Mouse (Mus musculus): Measurements from ENCODE around the gene 1700001O22Rik. TPM values are rescaled to one million over a fixed set of nuclear protein-coding genes. Genes with fewer than 3 reads are reported as not detected.

1700001O22Rik gene
- polyA plus RNA-seq, 1 experiment: not detected

DNA sequence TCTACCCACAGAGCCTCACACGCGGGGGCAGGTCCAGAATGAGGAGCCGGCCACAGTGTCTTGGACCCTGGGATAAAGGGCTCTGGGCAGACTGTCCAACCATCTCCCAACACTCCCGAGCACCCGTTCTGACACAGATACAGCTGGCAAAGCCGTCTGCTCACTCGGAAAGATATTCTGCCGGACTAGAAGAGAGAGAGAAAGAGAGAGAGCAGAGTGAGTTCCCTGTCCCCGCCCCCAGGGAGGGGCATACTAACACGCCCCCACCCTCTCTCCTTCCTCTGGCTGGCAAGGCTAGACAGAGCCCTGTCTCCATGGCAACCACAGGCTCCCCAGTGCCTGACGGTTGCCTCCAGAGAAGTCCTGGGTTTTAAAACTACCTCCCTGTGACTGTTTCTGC lies 7.1 kb downstream of the 1700001O22Rik start:
- TF ChIP-seq GATA1 (IDR thresholded peaks at IDR 0.05; ENCODE audit: low read length): no peak

DNA sequence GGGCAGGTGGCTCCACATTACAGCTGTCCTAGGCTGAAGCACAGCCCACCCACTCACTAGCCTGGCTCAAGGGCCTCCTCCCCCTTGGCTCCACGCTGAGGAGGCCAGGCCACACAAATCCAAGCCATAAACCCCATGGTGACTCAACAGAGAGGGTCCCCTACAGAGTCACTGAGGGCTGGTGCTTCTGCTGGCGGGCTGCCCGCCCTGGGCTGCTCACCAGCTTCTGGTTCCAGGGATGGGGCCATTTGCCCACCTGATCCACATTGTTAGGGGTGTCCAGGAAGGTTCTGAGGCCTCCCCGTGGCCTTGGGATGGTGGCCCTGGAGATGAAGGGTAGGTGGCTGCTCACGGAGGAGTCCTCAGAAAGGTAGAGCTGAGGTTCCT lies 7.6 kb downstream of the 1700001O22Rik start:
- TF ChIP-seq GATA1 (IDR thresholded peaks at IDR 0.05; ENCODE audit: low read length): no peak

DNA sequence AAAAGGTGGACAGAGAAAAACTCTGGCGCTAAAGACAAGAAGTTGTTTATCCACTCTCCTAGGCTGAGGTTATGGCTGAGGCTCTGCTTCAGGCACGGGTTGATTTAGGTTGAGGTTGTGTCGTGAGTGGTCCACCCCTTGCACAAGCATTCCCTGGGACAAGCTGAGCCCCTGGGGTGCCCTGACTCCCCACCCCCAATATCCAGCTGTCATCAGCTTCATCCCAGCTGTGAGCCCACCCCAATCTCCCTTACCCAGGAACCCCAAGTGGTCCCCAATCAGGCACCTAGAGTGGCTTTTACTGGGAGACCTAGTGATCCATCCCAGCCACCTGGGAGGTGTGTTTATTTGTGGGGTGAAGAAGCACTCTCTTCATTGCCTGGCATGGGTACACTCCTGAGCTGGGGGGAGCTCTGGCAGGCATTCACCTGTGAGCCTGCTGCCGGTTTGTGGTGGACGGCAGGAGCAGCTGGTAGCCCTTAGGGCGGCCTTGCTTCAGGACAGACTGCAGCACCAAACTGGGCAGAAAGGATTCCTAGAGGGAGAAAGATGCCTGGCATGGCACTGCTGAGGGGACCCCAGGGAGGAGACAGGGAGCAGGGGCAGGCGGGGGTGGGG lies 8.1 kb downstream of the 1700001O22Rik start:
- no peak for TF ChIP-seq GATA1 (IDR thresholded peaks at IDR 0.05; ENCODE audit: low read length)

DNA sequence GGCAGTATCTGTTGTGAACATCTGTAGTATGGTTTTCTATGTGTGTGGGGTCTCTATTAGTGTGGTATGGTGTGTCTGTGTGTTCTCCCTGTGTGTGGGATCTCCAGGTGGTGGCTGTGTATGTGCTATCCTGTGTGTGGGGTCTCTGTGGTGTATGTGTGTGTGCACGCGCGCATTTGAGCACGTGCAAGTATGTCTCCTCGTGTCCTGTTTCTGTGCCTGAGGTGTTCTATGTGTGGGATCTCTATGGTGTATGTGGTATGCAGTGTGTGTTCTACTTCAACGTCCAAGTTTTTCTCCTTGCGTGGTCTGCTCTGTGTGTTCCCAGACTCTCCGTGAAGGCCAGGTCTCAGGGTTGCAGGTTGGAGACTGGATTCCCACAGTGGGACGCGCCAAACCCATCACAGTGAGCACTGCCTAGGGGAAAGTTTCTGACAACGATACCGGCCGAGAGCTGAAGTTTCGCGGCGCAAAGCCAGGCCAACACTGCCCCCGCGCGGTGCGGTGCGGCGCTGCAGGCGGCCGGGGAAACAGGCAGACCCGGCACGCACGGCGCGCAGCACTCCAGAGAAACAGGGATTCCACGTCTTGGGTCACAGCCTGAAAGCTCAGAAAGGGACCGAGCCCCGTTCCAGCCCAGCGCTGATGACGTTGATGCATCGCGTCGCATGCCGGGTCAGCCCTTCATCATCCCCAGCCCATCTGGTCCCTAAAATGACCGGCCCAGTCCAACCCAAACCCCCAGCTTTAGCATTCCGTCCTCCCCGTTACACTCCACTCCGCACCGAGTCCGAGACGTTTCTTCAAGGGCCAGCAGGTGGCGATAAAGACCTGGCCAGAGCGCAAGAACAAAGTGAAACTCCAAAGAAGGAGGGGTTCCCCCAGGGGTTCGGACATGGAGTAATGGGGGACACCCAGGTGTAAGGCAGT lies 9.0 kb downstream of the 1700001O22Rik start:
- TF ChIP-seq GATA1 (IDR thresholded peaks at IDR 0.05; ENCODE audit: low read length): no peak

DNA sequence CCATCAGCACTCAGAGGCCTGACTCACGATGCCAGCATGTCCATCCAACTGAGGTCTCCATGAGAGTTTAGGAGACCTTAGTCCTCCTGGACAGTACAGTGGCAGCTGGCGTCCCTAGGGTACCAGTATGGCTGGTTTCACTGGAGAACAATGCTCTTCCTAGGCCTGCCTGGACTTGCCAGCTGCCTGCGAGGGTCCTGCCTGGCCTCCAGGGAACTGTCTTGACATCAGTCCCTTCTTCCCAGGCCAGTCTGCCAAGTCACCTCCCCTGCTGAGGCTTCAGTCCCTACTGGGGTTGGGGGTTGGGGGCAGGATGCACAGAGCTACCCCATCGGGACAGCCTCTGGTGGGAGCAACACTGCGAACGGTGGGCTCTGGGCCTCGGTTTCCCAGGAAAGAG lies 11.4 kb downstream of the 1700001O22Rik start:
- no peak for TF ChIP-seq GATA1 (IDR thresholded peaks at IDR 0.05; ENCODE audit: low read length)

- TF ChIP-seq GATA1 (IDR thresholded peaks at IDR 0.05; ENCODE audit: low read length): no peak
Observed at GRCm38 (mm10) chr2:30787466-30787865, 16.0 kb downstream of the 1700001O22Rik start.

DNA sequence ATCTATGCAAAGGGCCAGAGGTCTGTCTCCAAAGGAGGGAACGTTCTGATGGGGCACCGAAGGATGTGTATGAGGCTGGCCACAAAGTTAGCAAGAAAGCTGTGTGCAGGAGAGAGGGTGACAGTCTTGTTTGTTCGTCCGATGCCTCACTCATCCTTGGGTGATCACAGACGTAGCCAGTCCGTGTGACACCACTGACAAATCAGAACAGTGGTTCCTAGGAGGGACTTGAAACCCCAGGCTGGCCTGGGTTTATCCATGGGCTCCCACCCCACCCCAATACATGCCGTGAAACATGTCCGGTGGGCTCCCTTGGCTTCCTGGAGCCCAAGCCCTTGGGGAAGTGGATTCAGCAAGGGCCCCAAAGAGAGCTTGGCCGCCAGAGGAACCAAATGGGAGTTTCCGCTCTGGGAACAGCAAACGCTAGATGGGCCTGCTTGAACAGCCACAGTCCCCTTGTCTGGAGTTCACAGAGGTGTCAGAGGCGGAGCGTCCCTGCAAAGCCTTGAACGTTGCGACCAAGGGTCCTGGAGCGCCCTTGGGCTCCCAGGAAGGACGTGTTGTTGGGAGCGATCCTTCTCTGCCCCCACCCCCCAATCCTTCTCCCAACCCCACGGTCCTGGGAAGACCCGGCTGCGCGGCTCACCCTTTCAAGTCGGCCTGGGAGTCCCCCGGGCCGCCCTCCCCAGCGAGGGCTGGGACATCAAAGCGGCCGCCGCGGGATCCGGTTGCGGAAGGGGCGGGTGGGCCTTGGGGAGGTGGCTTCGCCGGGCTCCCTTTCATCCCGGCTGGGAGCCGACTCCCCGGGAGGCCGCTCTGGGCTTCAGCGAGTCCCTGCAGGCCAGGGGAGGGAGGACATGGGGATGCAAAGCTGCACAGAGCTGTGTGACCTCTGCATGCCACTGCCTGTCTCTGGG lies 19.1 kb downstream of the 1700001O22Rik start:
- TF ChIP-seq GATA1 (IDR thresholded peaks at IDR 0.05; ENCODE audit: low read length): no peak

DNA sequence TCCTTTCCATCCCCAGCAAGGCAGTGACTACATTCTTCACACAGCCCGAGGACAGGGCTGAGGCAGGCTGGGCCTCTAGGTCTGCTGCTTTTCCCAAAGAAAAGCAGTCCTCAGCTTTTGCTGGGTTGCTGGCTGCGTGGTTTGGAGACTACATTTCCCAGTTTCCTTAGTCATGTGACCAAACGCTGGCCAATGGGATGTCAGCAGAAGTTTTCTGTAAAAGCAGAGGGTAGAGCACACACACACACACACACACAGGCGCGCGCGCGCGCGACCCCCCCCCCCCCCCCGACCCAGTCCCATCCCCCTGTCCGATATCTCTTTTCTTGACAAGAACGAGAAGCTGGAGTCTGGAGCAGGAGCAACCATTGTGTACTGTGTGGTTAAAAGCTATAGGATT lies 20.1 kb downstream of the 1700001O22Rik start:
- no peak for TF ChIP-seq GATA1 (IDR thresholded peaks at IDR 0.05; ENCODE audit: low read length)

DNA sequence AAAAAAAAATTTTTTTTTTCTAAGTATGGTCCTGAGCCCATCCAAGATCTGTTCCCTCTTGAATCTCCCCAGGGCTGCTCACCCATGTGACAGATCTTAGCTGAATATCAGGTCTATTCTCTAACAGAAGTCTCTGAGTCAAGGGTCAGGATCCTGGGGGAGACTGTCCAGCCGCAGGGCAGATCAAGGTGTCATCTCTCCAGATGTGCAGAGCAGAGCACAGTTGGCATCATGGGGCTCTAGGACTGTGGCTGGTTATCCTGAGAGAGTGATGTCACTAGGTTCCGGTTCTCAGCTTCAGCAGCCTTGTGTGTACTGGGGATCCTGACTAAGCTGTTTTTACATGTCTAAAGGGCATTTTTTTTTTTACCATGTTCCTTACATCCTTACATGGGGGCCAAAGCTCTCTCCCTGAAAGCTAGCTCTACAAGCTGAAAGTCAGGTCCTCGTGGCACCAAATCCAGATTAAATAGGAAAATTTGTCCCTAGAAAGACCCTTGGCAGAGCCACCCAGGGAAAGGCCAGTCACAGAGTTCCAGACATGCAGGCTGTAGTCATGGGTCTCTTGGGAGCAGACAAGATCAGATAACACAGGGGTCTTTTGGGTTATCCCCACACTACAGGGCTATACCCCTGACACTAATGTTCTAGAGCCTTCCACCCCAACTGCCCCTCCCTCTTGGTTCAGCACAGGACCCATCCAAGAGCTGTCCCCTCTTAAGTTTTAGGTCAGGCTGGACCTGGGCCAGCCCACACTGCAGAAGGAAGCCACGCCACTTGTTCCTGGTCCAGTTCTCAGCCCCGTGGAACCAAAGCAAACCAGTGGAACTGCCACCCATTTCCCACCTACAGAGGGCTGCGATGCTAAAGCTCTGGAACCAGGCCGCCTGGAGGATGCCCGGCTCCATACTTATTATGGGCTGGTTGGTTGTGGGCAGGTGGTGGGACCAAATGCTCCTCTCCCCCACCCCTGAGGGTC lies 20.9 kb downstream of the 1700001O22Rik start:
- no peak for TF ChIP-seq GATA1 (IDR thresholded peaks at IDR 0.05; ENCODE audit: low read length)

GRCm38 (mm10) chr2:30779241-30779640 lies 24.2 kb downstream of the 1700001O22Rik start:
- no peak for TF ChIP-seq GATA1 (IDR thresholded peaks at IDR 0.05; ENCODE audit: low read length)

- TF ChIP-seq GATA1 (IDR thresholded peaks at IDR 0.05; ENCODE audit: low read length): no peak
Observed at GRCm38 (mm10) chr2:30778235-30778634, 25.2 kb downstream of the 1700001O22Rik start.

- TF ChIP-seq GATA1 (IDR thresholded peaks at IDR 0.05; ENCODE audit: low read length): no peak
Observed at GRCm38 (mm10) chr2:30777266-30777665, 26.2 kb downstream of the 1700001O22Rik start.

DNA sequence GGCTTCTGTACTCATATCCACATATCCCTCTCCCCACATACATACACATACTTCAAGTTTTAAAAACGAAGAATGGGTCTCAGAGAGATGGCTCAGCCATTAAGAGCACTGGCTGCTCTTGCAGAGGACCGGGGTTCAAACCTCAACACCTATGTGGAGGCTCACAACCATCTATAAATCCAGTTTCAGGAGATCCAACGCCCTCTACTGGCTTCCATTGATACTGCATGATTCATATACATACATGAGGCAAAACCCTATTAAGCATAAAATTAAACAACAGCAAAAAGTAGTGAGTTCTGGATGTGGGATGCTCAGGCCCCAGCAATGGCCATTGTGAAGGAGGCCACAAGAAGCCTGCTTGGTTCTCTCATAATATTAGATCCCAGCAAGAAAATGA lies 27.5 kb downstream of the 1700001O22Rik start:
- no peak for TF ChIP-seq GATA1 (IDR thresholded peaks at IDR 0.05; ENCODE audit: low read length)

GRCm38 (mm10) chr2:30773313-30774005 lies 30.0 kb downstream of the 1700001O22Rik start:
- TF ChIP-seq GATA1 (IDR thresholded peaks at IDR 0.05; ENCODE audit: low read length): no peak
